Mouse (Mus musculus) megakaryocyte, adult 5-6 weeks (primary cell): Measurements from ENCODE around the gene Odaph. TPM values are rescaled to one million over a fixed set of nuclear protein-coding genes. Genes with fewer than 3 reads are reported as not detected.

Source experiments
- ATAC-seq: 2 replicates; pipeline ENCODE4 v1.8.0; 2016; ENCODE audit warnings: mild to moderate bottlenecking, inconsistent platforms; ENCODE audit not compliant: poor library complexity, severe bottlenecking
- total RNA-seq, 2 experiments: library from RNA; stranded (forward) in 1 of 2; stranded (reverse) in 1 of 2; fragments of 153-499, 151-499 nt in 1 of 2; fragments of 221-1000, 200-1000 nt in 1 of 2; gene quantifications; 2 replicates each; pipeline versions ENCODE4 v1.2.3 to v1.2.4; 2015 to 2017

The Odaph gene
- total RNA-seq, 2 experiments from 2014 or later: not detected

DNA sequence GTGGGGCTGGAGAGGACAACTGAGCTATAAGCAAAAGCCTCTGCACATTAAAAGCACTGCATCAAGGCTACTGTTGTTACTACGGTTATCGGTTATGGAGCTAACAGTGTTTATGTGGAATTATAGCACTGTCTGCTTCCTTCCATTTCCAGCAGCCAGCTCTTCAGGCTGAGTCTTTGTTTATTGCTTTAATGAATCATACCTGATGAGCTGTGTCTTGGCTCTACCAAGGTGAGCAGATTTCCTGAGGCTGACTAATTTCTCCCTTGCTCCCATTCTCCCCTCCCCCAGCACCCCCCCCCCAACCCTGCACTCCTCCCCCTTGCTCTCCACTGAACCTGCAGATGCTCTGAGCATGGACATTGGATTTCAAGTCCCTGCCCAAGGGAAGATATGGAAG is 524 bp downstream of the Odaph start:
- ATAC-seq: no peak

GRCm38 (mm10) chr5:91989261-91989660 is 2.0 kb downstream of the Odaph start:
- no peak for ATAC-seq

GRCm38 (mm10) chr5:91991191-91991937 is 4.1 kb downstream of the Odaph start:
- ATAC-seq: no peak

- no peak for ATAC-seq
Measured at GRCm38 (mm10) chr5:91993061-91993460, 5.8 kb downstream of the Odaph start.

DNA sequence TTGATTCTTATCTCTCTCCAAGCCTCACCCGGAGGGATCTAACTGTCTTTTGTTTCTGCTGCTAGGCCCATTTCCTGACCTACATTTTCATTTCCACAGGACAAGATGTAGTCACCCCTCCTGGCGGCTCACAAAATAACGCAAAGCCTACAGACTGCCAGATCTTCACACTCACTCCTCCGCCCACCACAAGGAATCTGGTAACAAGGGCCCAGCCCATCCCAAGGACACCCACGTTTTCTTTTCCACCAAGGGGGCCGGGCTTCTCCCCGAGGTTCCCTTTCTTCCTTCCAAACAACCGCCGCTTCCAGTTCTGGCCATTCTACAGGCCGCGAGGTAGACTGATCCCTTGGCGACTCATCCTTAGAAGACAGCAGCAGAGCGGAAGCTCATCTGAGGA is 7.3 kb downstream of the Odaph start:
- ATAC-seq: no peak

DNA sequence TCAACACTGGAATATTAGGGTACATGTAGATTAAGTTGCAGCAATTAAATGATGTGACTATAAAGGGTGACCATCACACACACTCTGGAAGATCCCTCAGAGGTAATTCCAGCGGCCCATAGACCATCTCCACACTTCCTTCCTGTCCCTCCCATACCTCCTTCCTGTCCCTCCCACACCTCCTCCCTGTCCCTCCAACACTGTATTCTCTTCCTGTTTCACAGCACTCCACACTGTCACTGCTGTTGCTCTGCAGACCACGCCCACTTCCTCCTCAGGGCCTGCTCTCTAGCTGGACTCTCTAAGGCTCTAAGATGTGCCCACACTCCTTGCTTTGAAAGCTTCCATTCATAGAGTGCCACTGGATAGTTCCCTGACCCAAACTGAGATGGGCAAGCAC is 13.5 kb downstream of the Odaph start:
- peak; percentile 97 for ATAC-seq

- ATAC-seq: peak; percentile 67
Measured at GRCm38 (mm10) chr5:92003011-92003410, 15.7 kb downstream of the Odaph start.

DNA sequence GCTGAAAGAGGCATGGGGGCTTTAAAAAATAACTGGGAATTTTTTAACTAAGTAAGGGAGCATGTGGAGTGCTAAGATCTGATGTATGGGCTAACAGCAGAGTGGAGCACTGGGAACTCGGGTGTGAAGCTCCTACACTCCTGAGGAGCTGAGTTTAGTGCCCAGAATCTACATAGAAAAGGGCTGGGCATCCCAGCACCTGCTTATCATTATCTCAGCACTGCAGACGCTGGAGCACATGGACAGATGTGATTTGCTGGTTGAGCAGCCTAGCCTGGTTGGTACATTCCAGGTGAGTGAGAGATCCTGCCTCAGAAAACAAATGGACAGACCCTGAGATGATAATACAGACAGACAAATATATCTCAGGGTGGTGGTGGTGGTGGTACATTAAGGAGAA is 22.6 kb downstream of the Odaph start:
- no peak for ATAC-seq

GRCm38 (mm10) chr5:92011756-92012155 is 24.5 kb downstream of the Odaph start:
- ATAC-seq: no peak

GRCm38 (mm10) chr5:92019960-92020359 is 32.7 kb downstream of the Odaph start:
- ATAC-seq: peak; percentile 73

DNA sequence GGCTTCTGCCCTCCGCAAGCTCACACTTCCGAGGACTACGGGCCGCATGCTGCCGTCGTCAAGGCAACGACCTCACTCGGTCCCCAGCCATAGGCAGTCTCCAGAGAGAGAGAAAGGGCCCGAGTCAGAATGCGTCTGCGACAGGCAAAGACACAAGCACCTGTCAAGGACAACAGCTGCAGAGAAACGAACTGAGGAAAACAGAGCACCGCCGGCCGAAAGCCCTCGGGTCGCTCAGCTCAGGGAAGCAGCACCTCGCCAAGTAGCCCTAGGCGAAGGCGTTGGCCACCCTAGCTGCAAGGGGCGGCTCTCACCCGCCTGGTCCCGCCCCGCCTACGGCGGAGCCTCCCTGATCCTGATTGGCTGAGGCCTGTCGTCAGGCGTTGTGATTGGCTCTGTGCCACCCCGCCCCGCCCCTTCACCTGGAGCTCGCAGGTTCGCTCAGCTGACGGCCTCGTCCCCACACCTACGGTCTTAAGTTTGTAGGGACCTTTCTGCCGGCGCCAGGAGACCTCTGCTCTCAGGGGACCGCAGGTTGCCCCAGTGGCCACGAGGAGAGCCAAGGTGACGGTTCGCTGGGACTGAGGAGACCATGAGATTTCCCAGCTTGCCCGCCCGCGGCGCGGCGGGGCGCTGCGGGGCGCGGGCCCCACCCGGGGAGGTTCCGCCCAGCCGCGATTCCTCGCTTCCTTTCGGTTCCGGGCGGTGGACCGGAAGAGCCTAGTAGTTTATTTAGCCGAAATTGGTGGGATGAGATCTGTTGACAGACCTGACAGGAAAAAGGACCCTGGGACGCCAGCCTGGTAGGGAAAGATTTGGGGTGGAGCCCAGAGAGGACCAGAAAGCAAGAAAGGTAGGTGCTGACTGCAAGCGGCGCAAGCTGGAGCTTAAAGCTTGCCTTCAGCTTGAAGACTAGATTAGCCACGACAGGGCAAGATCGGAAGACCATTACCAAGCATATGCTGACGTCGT is 55.4 kb downstream of the Odaph start:
- ATAC-seq: peak; percentile 99

DNA sequence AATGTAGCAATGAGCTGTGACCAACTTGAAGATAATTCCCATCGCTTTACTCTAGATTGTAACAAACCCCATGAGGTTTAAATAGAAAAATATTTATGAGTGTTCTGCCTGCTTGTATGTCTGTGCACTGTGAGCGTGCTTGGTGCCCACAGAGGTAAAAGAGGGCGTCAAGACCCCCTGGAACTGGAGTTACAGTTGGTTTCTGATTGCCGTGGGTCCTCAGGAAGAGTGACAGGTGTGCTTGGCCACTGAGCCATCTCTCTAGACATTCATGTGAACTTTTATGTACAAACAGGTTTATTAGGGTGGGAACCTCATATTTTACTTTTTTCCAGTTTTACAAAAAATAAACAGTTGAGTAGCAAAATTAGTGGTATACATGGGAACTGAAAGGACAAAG is 56.5 kb downstream of the Odaph start, which contains the start of gene Cdkl2:
TSS of gene Cdkl2 (minus strand) at position 101 of the 400 bp plus-strand sequence.
- no peak for ATAC-seq

Other genes with a start within 250 kb of the Odaph start
- gene Rchy1, start 24.4 kb upstream of the Odaph start, total RNA-seq (2015): 117 and 137 TPM in 2 replicates
- gene Rchy1, start 24.4 kb upstream of the Odaph start, total RNA-seq (2017): 80.1 and 92.6 TPM in 2 replicates
- 0.84 TPM in 1 of 2 replicates, not detected in the other for gene Cdkl2, start 56.4 kb downstream of the Odaph start, total RNA-seq (2015)
- 0.20 and 0.95 TPM in 2 replicates for gene Cdkl2, start 56.4 kb downstream of the Odaph start, total RNA-seq (2017)
- gene G3bp2, start 96.2 kb downstream of the Odaph start, total RNA-seq (2015): 79.8 and 83.1 TPM in 2 replicates
- 107 and 112 TPM in 2 replicates for gene G3bp2, start 96.2 kb downstream of the Odaph start, total RNA-seq (2017)
- 55.8 and 56.5 TPM in 2 replicates for gene Uso1, start 150.5 kb downstream of the Odaph start, total RNA-seq (2015)
- 20.9 and 29.7 TPM in 2 replicates for gene Uso1, start 150.5 kb downstream of the Odaph start, total RNA-seq (2017)
- gene U90926, start 227.9 kb downstream of the Odaph start, total RNA-seq (2015): not detected in 2 replicates
- not detected in 2 replicates for gene U90926, start 227.9 kb downstream of the Odaph start, total RNA-seq (2017)